Mouse (Mus musculus): ENCODE results near the gene Acy3. TPM values are rescaled to one million over a fixed set of nuclear protein-coding genes. Genes with fewer than 3 reads are reported as not detected.
"Not testable (repeated sequence)": the region's sequence is repeated elsewhere in the genome, so short reads cannot be mapped to it uniquely, and the experiment has no call there.

Acy3 gene
- total and polyA plus RNA-seq, 3 experiments, result 0.25 to 0.83 TPM; not detected in 1

DNA sequence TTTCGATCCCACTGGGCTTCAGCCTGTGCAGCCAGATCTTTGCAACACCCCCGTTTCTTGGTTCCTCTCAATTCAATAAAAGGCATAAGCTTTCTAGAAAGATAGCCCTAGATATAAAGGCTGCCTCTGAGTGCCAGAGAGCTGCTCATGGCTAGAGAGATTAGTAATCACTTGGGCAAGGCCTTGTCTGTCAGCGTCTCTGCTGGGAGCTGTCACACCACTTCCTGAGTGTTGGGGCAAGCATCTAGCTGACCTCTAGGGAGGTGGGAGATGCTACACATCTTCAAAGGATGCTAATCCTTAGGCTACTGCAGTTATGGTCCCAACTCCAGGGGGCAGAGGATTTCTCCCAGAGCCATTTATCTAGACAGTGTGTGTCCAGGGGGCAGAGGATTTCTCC is 19.1 kb upstream of the Acy3 start:
- peaks cover 6% of the 10 kb centered on the region for H3K27me3 ChIP-seq (replicated peaks)
- H3K27ac ChIP-seq (ENCODE audit: insufficient read depth, low read depth), result no peak overlapping the region
- H3K4me3 ChIP-seq (replicated peaks in 1 of 3; ENCODE audit: low read depth in 2 of 3, low read length in 2 of 3, poor library complexity in 1 of 3), result no peak overlapping the region
- H3K4me1 ChIP-seq (ENCODE audit: control insufficient read depth in 1 of 2, insufficient read depth in 2 of 2), result peaks cover 0 to 15% of the 10 kb centered on the region in 2 experiments; a peak in 3 of 4 replicates
- TF ChIP-seq NELFE (IDR thresholded peaks at IDR 0.05; ENCODE audit: low read depth, low read length) (no peak), BHLHE40 (IDR thresholded peaks at IDR 0.05; ENCODE audit: low read depth, low read length) (no peak), MEF2A (IDR thresholded peaks at IDR 0.05; ENCODE audit: borderline replicate concordance, low read depth, low read length) (no peak), TCF12 (IDR thresholded peaks at IDR 0.05; ENCODE audit: low read depth, low read length) (no peak), POLR2AphosphoS2 (IDR thresholded peaks at IDR 0.05; ENCODE audit: low read depth, low read length) (no peak), MAFK (IDR thresholded peaks at IDR 0.05; ENCODE audit: insufficient replicate concordance, low read length) (no peak), USF1 (IDR thresholded peaks at IDR 0.05; ENCODE audit: low read depth, low read length) (no peak), MAX (IDR thresholded peaks at IDR 0.05; ENCODE audit: low read length) (no peak), ZC3H11A (IDR thresholded peaks at IDR 0.05; ENCODE audit: low read depth, low read length) (no peak), ZNF384 (IDR thresholded peaks at IDR 0.05; ENCODE audit: low read depth, low read length) (no peak), MAZ (IDR thresholded peaks at IDR 0.05; ENCODE audit: low read depth, low read length) (no peak), POLR2A (IDR thresholded peaks at IDR 0.05; ENCODE audit: low read depth, low read length) (no peak), ZMIZ1 (IDR thresholded peaks at IDR 0.05; ENCODE audit: low read depth, low read length) (no peak), CTCF (conservative IDR thresholded peaks at IDR 0.05 in 1 of 2, IDR thresholded peaks at IDR 0.05 in 1 of 2; ENCODE audit: low read depth in 2 of 2, low read length in 2 of 2) (no peak), CHD1 (IDR thresholded peaks at IDR 0.05; ENCODE audit: low read depth, low read length) (no peak), SIN3A (IDR thresholded peaks at IDR 0.05; ENCODE audit: low read length) (no peak), KAT2A (IDR thresholded peaks at IDR 0.05; ENCODE audit: insufficient replicate concordance, low read length) (no peak)
- no peak for DNase-seq (ENCODE audit: extremely low read depth)
- H3K9me3 ChIP-seq (replicated peaks; ENCODE audit: low read length), result no peaks in the 10 kb centered on the region
- in situ Hi-C loops (cut with MboI; ENCODE audit: low pct_ligation_motif_present, low pct_unique_long_range_greater_than_20kb, low sequenced_read_pairs), result no loop called here
- H3K9ac ChIP-seq (ENCODE audit: insufficient read depth, low read depth), result no peak overlapping the region
- H3K4me2 ChIP-seq (ENCODE audit: insufficient read depth, low read depth, poor library complexity, severe bottlenecking), result no peak overlapping the region
- no peaks in the 10 kb centered on the region for H3K79me2 ChIP-seq (replicated peaks; ENCODE audit: control insufficient read depth, extremely low read depth, insufficient read depth, poor library complexity, severe bottlenecking)
- dilution Hi-C loops (cut with MboI; ENCODE audit: extremely low pct_ligation_motif_present, extremely low pct_unique_long_range_greater_than_20kb, low sequenced_read_pairs), result no loop called here
- H3K36me3 ChIP-seq (replicated peaks in 1 of 2; ENCODE audit: control insufficient read depth in 1 of 2, insufficient read depth in 1 of 2, low read length in 1 of 2), result no peaks in the 10 kb centered on the region

DNA sequence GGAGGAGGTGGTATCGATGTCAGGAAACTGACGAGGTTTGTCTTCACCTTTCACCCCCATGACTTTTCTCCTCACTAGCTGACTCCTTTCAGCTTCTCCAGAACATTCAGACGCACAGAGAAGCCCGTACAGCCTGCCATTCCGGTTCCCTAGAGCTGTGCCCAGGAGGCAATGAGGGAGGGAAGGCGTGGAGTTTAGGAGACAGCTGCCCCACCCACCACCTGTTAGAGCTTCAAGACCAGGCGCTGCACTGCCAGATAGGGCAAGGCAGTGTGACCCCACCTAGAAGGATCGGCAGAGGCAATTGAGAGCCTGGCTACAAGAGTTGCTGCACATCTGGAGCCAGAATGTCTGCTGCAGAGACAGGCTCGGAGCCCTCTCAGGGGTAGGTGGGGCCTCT is 14.1 kb upstream of the Acy3 start, which contains the start of gene Aldh3b2:
Aldh3b2 (plus strand) TSS at position 100 of the 400 bp plus-strand sequence.
- H3K79me2 ChIP-seq (replicated peaks; ENCODE audit: control insufficient read depth, extremely low read depth, insufficient read depth, poor library complexity, severe bottlenecking), result no peaks in the 10 kb centered on the region
- DNase-seq (ENCODE audit: extremely low read depth), result no peak
- H3K4me3 ChIP-seq (replicated peaks in 1 of 3; ENCODE audit: low read depth in 2 of 3, low read length in 2 of 3, poor library complexity in 1 of 3), result no peak within 1 kb of the TSS
- no peak within 1 kb of the TSS for H3K4me2 ChIP-seq (ENCODE audit: insufficient read depth, low read depth, poor library complexity, severe bottlenecking)
- dilution Hi-C loops (cut with MboI; ENCODE audit: extremely low pct_ligation_motif_present, extremely low pct_unique_long_range_greater_than_20kb, low sequenced_read_pairs), result no loop called here
- H3K36me3 ChIP-seq (replicated peaks in 1 of 2; ENCODE audit: control insufficient read depth in 1 of 2, insufficient read depth in 1 of 2, low read length in 1 of 2), result no peaks in the 10 kb centered on the region
- no peak within 1 kb of the TSS for H3K27ac ChIP-seq (ENCODE audit: insufficient read depth, low read depth)
- peaks cover 9 to 26% of the 10 kb centered on the region in 2 experiments for H3K4me1 ChIP-seq (ENCODE audit: control insufficient read depth in 1 of 2, insufficient read depth in 2 of 2)
- H3K27me3 ChIP-seq (replicated peaks), result peaks cover 7% of the 10 kb centered on the region
- no peak for TF ChIP-seq TBP (conservative IDR thresholded peaks at IDR 0.05; ENCODE audit: low read depth, low read length)
- no peak for TF ChIP-seq BHLHE40 (IDR thresholded peaks at IDR 0.05; ENCODE audit: low read depth, low read length)
- TF ChIP-seq CHD1 (IDR thresholded peaks at IDR 0.05; ENCODE audit: low read depth, low read length), result no peak
- no peak for TF ChIP-seq ZC3H11A (IDR thresholded peaks at IDR 0.05; ENCODE audit: low read depth, low read length)
- TF ChIP-seq RAD21 (IDR thresholded peaks at IDR 0.05; ENCODE audit: low read depth, low read length), result no peak
- no peak for TF ChIP-seq PAX5 (IDR thresholded peaks at IDR 0.05; ENCODE audit: low read length)
- TF ChIP-seq SIN3A (IDR thresholded peaks at IDR 0.05; ENCODE audit: low read length), result no peak
- no peak for TF ChIP-seq TCF12 (IDR thresholded peaks at IDR 0.05; ENCODE audit: low read depth, low read length)
- no peak for TF ChIP-seq HCFC1 (IDR thresholded peaks at IDR 0.05; ENCODE audit: low read depth, low read length)
- TF ChIP-seq MYC (IDR thresholded peaks at IDR 0.05; ENCODE audit: low read depth, low read length), result no peak
- no peak for TF ChIP-seq CHD2 (IDR thresholded peaks at IDR 0.05; ENCODE audit: low read length)
- no peak for TF ChIP-seq GABPA (IDR thresholded peaks at IDR 0.05; ENCODE audit: insufficient replicate concordance, low read depth, low read length)
- TF ChIP-seq RCOR1 (conservative IDR thresholded peaks at IDR 0.05; ENCODE audit: low read depth, low read length), result no peak
- TF ChIP-seq IRF4 (IDR thresholded peaks at IDR 0.05; ENCODE audit: low read depth, low read length), result no peak
- TF ChIP-seq ZNF384 (IDR thresholded peaks at IDR 0.05; ENCODE audit: low read depth, low read length), result no peak
- no peak for TF ChIP-seq KAT2A (IDR thresholded peaks at IDR 0.05; ENCODE audit: insufficient replicate concordance, low read length)
- TF ChIP-seq ZKSCAN1 (IDR thresholded peaks at IDR 0.05; ENCODE audit: borderline replicate concordance, low read depth, low read length), result no peak
- no peak for TF ChIP-seq ELF1 (IDR thresholded peaks at IDR 0.05; ENCODE audit: low read depth, low read length)
- no peak within 1 kb of the TSS for H3K9ac ChIP-seq (ENCODE audit: insufficient read depth, low read depth)
- in situ Hi-C loops (cut with MboI; ENCODE audit: low pct_ligation_motif_present, low pct_unique_long_range_greater_than_20kb, low sequenced_read_pairs), result no loop called here
- no peaks in the 10 kb centered on the region for H3K9me3 ChIP-seq (replicated peaks; ENCODE audit: low read length)

DNA sequence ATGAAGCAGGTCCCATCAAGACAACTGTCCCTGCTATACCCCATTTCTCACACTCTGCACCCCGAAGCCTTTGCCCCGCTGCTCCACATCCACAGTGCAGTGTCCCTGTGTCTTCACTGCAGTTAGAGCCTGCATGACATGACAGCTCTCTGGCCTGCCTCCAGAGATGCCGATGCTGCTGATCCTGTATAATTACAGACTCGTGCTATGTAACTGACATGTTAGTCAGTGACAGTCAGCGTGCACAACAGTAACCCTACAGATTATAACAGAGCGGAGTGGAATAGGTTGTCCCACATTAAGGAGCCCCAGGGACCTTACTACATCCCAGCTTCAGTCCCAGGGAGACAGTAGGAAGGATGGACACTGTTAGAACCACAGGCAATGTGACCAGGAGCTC is 11.8 kb upstream of the Acy3 start:
- H3K27me3 ChIP-seq (replicated peaks); H3K27ac ChIP-seq (ENCODE audit: insufficient read depth, low read depth); H3K9me3 ChIP-seq (replicated peaks; ENCODE audit: low read length); H3K4me2 ChIP-seq (ENCODE audit: insufficient read depth, low read depth, poor library complexity, severe bottlenecking); H3K79me2 ChIP-seq (replicated peaks; ENCODE audit: control insufficient read depth, extremely low read depth, insufficient read depth, poor library complexity, severe bottlenecking); H3K4me3 ChIP-seq (replicated peaks in 1 of 3; ENCODE audit: low read depth in 2 of 3, low read length in 2 of 3, poor library complexity in 1 of 3); H3K9ac ChIP-seq (ENCODE audit: insufficient read depth, low read depth); in situ Hi-C loops (cut with MboI; ENCODE audit: low pct_ligation_motif_present, low pct_unique_long_range_greater_than_20kb, low sequenced_read_pairs); H3K36me3 ChIP-seq (replicated peaks in 1 of 2; ENCODE audit: control insufficient read depth in 1 of 2, insufficient read depth in 1 of 2, low read length in 1 of 2); dilution Hi-C loops (cut with MboI; ENCODE audit: extremely low pct_ligation_motif_present, extremely low pct_unique_long_range_greater_than_20kb, low sequenced_read_pairs); DNase-seq (ENCODE audit: extremely low read depth): not testable (repeated sequence)
- peaks cover 9 to 26% of the 10 kb centered on the region in 2 experiments for H3K4me1 ChIP-seq (ENCODE audit: control insufficient read depth in 1 of 2, insufficient read depth in 2 of 2)

Data from CH12.LX (cell line).